Mouse (Mus musculus): ENCODE measurements around the gene Baiap3.

- no peak for TF ChIP-seq CTCF (IDR thresholded peaks at IDR 0.05; ENCODE audit: low read depth, low read length)
- TF ChIP-seq POLR2A (IDR thresholded peaks at IDR 0.05; ENCODE audit: extremely low read depth, insufficient read depth, low read length) = peak; percentile 45
Observed at GRCm38 (mm10) chr17:25272951-25273705, 17.0 kb upstream of the Baiap3 start.

Measured in liver, adult 2 months (tissue).